Mouse (Mus musculus): ENCODE results near the gene Naa35.

Naa35 gene

DNA sequence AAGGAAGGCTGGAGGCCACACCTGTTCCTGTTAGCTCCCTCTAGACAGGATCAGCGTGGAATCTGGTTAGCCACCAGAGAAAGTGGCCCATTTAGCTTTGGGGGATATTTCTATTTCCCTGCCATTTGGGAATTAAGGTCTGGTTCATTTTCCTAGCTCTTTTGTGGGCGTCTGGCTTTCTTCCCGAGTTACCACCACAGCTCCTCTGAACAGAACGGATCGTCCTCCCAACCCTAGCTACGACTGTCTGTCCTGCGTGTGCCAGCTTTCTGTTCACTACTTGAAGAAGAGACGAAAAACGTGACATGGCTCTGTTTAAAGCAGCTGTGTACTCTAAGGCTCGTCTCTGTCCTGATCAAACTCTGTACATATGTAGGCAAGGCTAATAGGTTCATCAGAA is 84.9 kb downstream of the Naa35 start:
- no peak for DNase-seq (ENCODE audit: low spot score in 2 of 2)

DNA sequence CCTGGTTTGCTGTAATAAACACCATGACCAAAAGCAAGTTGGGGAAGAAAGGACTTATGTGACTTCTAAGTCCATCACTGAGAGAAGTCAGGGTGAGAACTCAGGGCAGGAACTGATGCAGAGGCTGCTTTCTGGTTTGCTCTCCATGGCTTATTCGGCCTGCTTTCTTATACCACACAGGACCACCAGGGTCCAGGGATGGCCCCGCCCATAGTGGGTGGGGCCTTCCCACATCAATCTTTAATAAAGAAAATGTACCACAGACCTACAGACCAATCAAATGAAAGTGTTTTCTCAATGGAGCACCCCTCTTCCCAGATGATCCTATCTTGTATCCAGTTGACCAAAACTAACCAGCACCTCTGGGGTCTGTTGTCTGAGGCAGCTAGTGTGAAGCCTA is 86.5 kb downstream of the Naa35 start:
- DNase-seq (ENCODE audit: low spot score in 2 of 2), result no peak

DNA sequence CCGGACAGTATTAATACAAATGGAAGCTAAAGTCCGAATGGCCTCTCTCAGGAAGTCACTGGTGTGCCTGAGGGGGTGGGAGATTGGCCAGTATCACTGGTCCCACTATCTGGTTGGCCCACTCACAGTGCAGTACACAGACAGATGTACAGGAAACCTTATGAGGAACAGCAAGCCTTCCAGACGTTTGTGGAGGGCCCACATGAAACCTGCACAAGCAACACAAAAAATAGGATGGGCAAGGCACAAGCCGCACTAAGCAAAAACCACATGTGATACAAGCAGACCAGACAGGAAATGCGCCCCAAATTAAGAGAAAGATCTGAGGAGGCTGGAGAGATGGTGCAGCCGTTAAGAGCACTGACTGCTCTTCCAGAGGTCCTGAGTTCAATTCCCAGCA is 87.2 kb downstream of the Naa35 start:
- DNase-seq (ENCODE audit: low spot score in 2 of 2), result no peak

DNA sequence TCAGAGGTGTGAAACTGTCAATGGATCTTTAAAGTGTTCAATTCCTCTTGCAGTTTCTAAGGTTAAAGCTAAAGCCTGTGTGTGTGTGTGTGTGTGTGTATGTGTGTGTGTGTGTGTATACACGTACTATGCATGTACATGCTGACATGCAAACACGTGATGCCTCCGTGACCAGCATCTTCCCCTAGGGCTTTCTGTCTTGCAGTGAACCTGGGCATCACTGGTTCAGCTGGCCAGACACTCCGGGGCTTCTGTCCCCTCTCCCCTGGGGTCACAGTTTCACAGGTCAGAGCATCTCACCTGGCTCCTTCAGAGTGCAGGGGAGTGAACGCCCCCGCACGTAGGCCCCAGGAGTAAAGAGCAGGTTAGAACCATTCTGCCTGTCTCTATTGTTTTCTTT is 88.5 kb downstream of the Naa35 start:
- no peak for DNase-seq (ENCODE audit: low spot score in 2 of 2)

DNA sequence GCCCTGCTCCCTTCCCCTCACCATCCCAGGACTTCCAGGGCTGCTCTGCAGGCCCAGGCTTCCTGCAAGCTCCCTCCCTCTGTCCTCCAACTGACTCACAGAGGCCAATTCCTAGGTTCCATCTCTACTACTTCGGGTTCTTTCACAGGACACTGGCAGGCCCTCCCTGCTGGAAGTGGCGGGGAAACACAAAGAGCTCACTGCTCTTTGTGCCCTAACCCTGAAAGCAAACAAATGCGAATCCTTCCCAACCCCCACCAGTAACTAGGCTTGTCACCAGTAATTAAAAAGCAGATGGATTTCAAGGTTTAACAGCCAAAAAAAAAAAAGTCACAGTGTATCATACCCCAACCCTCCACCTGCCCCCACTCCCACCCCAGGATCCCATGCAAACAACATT is 89.2 kb downstream of the Naa35 start:
- DNase-seq (ENCODE audit: low spot score in 2 of 2), result no peak

DNA sequence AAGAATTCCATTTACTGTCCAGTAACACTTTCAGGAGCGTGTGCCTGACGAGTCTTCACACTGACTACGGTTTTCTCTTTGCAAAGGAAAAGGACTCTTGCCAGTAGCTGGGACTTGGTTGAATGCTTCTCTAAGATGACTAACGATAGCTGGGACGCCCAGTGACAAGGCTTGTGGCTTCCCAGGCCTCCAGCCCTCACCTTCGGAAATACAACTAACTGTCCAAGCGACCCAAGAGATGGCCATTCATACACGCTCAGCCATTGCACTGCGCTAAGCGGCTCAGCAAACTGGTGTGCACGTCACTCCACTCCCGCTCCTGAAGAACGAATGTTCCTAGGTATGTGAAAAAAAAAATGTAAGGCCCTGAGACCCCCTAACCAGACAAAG is 89.7 kb downstream of the Naa35 start:
- peak in 1 of 2 experiments; percentile 72 for DNase-seq (ENCODE audit: low spot score in 2 of 2)

DNA sequence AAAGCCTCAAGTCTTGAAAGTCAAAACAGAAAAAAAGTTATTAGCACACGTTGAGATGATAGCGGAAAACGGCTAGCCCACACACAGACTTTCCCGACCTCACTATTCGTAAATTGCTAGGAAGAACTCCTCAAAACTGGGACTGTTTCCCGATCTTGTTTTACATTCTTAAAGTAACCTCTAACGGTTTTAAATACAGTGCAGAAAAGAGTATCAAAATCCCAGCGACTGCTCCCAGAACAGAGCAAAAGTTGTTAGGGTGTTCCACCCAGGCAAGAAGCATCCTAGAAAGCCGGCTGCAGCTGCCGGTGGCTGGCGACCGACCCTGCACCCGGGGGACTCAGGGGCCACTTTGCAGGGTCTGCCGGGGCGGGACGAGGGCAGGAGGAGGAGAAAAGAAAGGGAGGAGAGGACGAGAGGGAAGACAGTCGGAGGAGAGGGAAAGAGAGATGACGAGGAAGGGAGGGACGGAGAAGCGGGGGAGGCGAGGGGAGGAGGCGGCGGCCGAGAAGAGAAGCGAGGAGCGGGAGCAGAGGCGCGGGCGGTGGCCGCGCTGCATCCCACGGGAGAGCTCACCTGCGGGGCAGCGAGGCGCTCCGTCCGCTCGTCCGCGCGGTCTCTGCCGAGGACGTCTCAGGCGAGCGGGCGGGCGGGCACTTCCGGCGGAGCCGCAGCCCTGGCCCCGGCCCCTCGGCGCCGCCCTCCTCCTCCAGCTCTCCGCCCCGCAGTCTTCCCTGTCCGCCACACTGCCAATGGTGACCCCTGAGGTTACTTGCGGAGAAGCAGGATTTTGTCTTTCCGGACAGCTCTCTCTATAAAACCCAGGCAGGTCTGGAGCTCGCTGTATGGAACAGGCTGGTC is 90.3 kb downstream of the Naa35 start, which contains the start of gene Golm1:
Gene Golm1 (minus strand): TSS at position 661 of the 861 bp plus-strand sequence.
- DNase-seq (ENCODE audit: low spot score in 2 of 2), result peak; percentile 72 to 87

DNA sequence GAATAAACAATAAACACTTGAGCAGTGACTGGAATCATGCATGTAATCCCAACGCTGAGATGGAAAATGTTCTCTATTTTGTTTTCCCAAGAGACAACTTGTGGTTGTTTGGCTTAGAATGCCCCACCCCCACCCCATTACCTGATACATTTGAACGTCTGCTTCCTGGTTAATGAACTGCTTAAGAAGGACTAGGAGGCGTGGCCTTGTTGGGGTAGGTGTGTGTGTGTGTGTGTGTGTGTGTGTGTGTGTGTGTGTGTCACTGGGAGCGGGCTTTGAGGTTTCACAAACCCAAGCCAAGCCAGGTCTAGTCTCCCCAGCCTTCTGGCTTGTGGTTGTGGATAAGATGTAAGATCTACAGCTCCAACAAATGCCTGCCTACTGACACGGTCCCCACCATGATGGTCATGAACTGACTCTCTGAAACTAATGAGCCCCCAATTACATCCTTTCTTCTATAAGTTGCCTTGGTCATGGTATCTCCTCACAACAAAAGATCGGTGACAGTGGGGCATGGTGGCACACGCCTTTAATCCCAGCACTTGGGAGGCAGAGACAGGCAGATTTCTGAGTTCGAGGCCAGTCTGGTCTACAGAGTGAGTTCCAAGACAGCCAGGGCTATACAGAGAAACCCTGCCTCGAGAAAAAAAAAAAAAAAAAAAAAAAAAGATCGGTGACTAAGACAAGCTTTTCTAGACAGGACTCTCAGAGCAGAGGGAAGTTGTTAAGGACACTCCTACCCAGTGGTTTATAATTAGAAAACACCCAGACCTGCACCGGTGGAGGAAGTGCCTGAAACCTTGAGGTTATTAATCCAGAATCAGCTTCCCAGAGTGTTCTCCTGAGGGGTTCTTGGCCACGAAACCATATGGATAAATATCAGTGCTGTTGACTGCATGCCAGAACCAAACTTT is 91.5 kb downstream of the Naa35 start:
- DNase-seq (ENCODE audit: low spot score in 2 of 2), result no peak

DNA sequence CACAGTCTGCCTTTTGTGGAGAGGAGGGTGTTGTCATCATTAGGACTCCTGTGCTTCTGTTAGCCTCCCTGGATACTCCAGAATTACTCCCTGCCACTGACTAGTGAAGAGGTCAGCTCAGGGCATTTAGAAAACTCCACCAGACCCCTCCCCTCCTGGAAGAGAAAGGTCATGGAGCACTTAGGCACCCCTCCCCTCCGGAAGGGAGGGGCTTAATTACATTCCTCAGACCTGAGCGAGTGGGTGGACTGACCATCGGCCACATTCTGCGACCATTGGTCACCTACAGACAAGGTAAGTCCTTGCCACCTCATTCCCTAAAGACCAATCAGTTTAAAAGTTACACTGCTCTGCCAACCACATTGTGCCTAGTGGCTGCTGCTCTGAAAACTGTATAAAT is 94.2 kb downstream of the Naa35 start:
- DNase-seq (ENCODE audit: low spot score in 2 of 2), result no peak

DNA sequence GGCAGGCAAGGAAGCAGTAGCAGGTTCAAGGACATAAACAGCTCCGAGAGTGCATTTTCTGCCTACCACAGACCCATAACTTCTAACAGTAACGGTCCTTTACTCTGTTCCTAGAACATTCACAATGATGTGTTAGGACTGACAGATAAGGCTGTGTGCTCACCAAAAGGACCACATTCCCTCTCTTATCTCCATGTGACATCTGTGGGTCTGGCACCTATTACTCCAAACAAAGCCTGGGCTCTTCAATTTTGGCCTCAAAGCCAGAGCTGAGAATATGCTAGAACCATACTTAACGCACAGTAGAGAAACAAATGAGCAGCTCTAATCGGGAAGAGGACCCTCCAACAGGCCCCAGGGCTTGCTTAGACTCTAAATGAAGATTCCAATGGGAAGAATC is 94.8 kb downstream of the Naa35 start:
- DNase-seq (ENCODE audit: low spot score in 2 of 2), result no peak

DNA sequence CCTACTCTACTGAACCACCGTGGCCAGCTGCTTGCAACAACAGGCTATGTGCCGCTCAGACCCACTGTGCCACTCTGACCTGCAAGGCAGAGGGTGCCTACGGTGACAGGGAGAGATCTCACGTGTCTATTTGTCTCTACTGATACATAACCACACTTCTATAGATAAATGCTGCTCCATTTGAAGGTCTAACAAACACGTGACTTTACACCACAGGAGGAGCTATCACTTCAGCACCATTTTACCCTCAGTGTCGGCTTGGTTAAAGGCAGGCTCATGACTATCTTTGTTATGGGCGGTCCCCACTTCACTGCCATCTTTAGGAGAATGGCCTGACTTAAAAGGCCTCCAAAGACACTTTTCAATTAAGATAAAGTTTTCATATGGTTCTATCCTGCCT is 97.6 kb downstream of the Naa35 start:
- DNase-seq (ENCODE audit: low spot score in 2 of 2), result no peak

DNA sequence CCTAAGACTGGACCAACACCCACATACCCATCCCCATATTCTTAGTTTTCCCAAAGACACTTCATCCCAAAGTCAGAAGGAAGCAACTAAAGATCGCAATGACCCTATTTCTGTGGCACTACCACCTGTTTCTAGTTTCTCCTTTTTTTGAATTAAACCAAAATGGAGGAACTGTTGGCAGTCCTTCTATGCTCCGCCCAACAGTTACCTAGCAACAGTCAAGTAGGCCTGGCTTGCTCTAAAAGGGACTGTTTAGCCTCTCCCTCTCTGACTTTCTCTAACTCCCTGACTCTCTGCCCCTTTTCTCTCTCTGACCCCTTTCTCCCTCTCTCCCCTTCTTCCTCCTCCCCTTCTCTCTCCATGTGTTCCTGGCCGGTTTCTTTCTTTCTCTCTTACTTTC is 100.2 kb downstream of the Naa35 start:
- DNase-seq (ENCODE audit: low spot score in 2 of 2), result no peak
